Mouse (Mus musculus) intestine, embryonic 16.5 days (tissue): ENCODE measurements around the gene Chchd5. TPM values are rescaled to one million over a fixed set of nuclear protein-coding genes. Genes with fewer than 3 reads are reported as not detected.

Source experiments
- ATAC-seq: fragments of 200-750 bp; cut with Nextera tagmentation; 2 replicates; pipeline ENCODE4 v1.8.0; 2017; ENCODE audit warnings: moderate TSS enrichment, moderate library complexity
- H3K27ac ChIP-seq: fragments of 300-500 bp; sonication (generic); 2 replicates; pipeline ENCODE4 v1.5.1; 2014; ENCODE audit warnings: mild to moderate bottlenecking, low read length
- H3K27me3 ChIP-seq: fragments of 300-500 bp; sonication (generic); replicated peaks from 2 replicates; pipeline ENCODE4 v1.6.1; 2014; ENCODE audit warnings: low read length, control low read depth, mixed read lengths; ENCODE audit not compliant: control insufficient read depth, insufficient read depth
- H3K36me3 ChIP-seq: fragments of 300-500 bp; sonication (generic); 2 replicates; pipeline ENCODE4 v1.6.1; 2014; ENCODE audit warnings: low read length, control low read depth; ENCODE audit not compliant: control insufficient read depth, insufficient read depth
- H3K4me1 ChIP-seq: fragments of 300-500 bp; sonication (generic); 2 replicates; pipeline ENCODE4 v1.6.1; 2014; ENCODE audit warnings: low read length, control low read depth, mixed read lengths; ENCODE audit not compliant: control insufficient read depth, insufficient read depth
- H3K4me2 ChIP-seq: fragments of 300-500 bp; sonication (generic); 2 replicates; pipeline ENCODE4 v1.6.1; 2014; ENCODE audit warnings: low read depth, low read length, control low read depth
- H3K4me3 ChIP-seq: fragments of 300-500 bp; sonication (generic); 2 replicates; pipeline ENCODE4 v1.5.1; 2014; ENCODE audit warnings: mild to moderate bottlenecking, low read length
- H3K9ac ChIP-seq: fragments of 300-500 bp; sonication (generic); 2 replicates; pipeline ENCODE4 v1.6.1; 2014; ENCODE audit warnings: low read depth, low read length
- H3K9me3 ChIP-seq: fragments of 300-500 bp; sonication (generic); 2 replicates; pipeline ENCODE4 v1.6.1; 2016; ENCODE audit warnings: low read length, control low read depth; ENCODE audit not compliant: control insufficient read depth
- WGBS: fragments of 180-500 bp; shearing (Covaris S2); extraction: QIAGEN DNeasy Blood & Tissue Kit; methylation state at CpG from one replicate; pipeline ENCODE4 v1.1.7; 2014; 5-methylcytosine and 5-hydroxymethylcytosine counted together
- polyA plus RNA-seq: library from polyadenylated mRNA; unstranded; fragments of >200 nt; fragmentation: Nextera tagmentation; extraction: Ambion mirVana; gene quantifications from 2 replicates; pipeline ENCODE4 v1.2.1, GENCODE M21; 2015

Gene Chchd5
- polyA plus RNA-seq, 1 experiment from 2014 or later: 23.8 TPM

DNA sequence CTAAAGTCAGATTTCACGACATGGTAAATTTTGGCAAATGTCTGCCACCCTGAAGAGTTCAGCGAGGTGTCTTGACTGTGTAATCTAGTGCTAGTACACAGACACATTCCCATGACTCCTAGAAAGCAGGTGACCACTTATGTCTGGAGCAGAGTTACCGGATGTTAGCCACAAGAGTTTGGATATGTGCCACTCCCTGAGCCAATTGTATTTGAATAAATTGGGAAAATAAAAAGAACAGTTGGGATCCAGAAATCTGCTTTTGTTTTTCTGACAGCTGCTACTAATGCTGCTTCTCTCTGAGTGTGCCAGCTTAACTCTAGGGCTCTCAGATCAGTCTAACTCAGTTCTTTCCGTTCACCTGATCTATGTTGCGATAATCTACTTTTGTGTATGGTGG is 16.6 kb upstream of the Chchd5 start:
- H3K36me3 ChIP-seq: peaks cover 27% of the 10 kb centered on the region
- H3K9me3 ChIP-seq: no peaks in the 10 kb centered on the region
- 95% methylated on average over 5 of the region's 5 CpGs for WGBS
- H3K4me3 ChIP-seq: no peak overlapping the region
- no peaks in the 10 kb centered on the region for H3K4me1 ChIP-seq
- H3K4me2 ChIP-seq: no peak overlapping the region
- no peak for ATAC-seq
- no peak overlapping the region for H3K9ac ChIP-seq
- H3K27me3 ChIP-seq: no peaks in the 10 kb centered on the region
- no peak overlapping the region for H3K27ac ChIP-seq

DNA sequence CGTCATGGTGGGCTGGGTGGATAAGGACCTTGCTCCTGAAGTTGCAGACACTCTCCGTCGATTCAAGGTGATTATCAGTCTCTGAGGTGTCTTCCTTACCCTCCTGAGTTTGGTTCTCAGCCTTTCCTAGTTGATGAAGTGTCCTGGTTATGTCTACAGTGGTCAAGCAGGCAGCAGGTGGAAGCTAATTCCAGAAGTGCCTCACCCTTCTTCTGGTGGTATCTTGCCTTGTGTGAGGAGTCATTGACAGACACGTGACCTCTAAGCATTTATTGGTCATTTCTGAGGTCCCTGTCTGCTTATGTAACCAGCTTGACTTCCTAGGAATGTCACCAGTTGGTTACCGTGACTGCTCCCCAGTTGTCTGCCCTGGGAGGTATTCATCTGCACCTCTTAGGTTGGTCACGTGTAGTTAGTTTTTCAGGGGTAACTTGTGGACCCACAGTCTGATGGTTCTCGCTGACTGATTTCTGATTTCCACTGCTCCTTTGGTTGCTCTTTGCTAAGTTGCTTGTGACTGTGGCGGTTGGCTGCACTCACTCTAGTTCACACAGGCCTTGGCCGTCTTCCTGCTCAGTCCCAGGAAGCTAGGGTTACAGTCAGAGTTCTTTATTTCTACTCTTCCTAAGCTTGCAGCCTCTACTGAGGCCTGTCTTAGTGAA is 13.7 kb upstream of the Chchd5 start:
- WGBS: 91% methylated on average over 9 of the region's 9 CpGs

DNA sequence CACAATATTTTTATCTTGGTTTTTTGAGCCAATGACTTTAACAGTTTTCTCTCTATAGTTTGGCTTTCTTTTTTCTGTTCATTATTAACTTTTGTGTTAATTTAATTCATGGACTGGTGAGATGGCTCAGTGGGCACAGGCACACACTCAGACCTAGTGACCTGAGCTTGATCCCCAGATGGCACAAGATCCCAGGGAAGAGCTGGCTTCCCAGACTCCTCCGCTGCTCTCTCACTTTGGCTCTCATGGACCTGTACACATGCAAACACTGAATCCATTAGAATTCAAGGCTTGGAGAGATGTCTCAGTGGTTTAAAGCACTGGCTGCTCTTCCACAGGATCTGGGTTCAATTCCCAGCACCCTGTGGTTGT is 13.1 kb upstream of the Chchd5 start:
- Histone ChIP-seq H3K4me1 (no peaks in the 10 kb centered on the region), H3K27ac (no peak overlapping the region), H3K9ac (no peak overlapping the region), H3K4me2 (no peak overlapping the region), H3K36me3 (peaks cover 39% of the 10 kb centered on the region), H3K27me3 (no peaks in the 10 kb centered on the region), H3K4me3 (no peak overlapping the region), H3K9me3 (no peaks in the 10 kb centered on the region)
- 100% methylated on average over 1 of the region's 1 CpGs for WGBS
- no peak for ATAC-seq

More for the DNA sequence above, 13.7 kb upstream of the Chchd5 start:
- Histone ChIP-seq H3K27ac (no peak overlapping the region), H3K9me3 (no peaks in the 10 kb centered on the region), H3K4me3 (no peak overlapping the region), H3K36me3 (peaks cover 34% of the 10 kb centered on the region), H3K27me3 (no peaks in the 10 kb centered on the region), H3K4me1 (no peaks in the 10 kb centered on the region), H3K9ac (no peak overlapping the region), H3K4me2 (no peak overlapping the region)
- no peak for ATAC-seq

DNA sequence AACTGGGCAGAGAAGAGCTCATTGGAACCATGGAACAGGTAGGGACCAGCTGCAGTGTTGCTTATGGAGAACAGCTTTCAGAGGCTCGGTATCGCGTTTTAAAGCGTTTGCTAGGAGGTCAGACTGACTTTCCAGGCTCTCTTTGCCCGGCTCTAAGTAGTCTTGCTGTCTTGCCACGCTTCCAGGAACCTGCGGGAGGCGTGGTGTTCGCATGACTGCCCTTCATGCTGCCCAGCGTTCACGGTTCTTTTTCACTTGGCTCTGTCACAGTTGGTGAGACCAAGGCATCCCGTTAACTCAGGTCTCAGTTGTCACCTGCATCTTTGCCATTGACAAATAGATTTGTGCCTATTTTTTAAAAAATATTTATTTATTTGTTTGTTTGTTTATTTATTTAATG is 11.4 kb upstream of the Chchd5 start:
- Histone ChIP-seq H3K9ac (no peak overlapping the region), H3K36me3 (peaks cover 48% of the 10 kb centered on the region), H3K27me3 (no peaks in the 10 kb centered on the region), H3K27ac (no peak overlapping the region), H3K4me1 (no peaks in the 10 kb centered on the region), H3K4me3 (no peak overlapping the region), H3K9me3 (no peaks in the 10 kb centered on the region), H3K4me2 (no peak overlapping the region)
- ATAC-seq: no peak
- WGBS: 95% methylated on average over 12 of the region's 12 CpGs

DNA sequence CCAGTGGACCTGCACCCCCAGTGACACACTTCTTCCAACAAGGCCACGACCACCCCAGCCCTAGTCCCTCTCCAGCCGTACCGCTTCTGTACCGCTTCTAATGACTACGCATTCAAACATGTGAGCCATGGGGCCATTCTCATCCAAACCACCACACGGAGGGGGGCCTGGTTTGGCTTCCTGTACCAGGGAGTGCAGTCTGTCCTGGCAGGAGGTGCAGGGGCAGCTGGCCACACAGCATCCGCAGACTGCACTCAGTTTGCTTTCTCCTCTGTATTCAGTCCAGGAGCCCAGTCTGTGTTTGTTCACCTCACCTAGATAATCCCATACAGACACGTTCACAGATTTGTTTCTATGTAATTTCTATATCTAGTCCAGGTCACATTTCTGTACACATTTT is 7.5 kb upstream of the Chchd5 start:
- Histone ChIP-seq H3K4me1 (no peaks in the 10 kb centered on the region), H3K36me3 (peaks cover 46% of the 10 kb centered on the region), H3K4me3 (no peak overlapping the region), H3K27me3 (no peaks in the 10 kb centered on the region), H3K4me2 (no peak overlapping the region), H3K27ac (no peak overlapping the region), H3K9ac (no peak overlapping the region), H3K9me3 (no peaks in the 10 kb centered on the region)
- no peak for ATAC-seq
- WGBS: 93% methylated on average over 8 of the region's 8 CpGs

DNA sequence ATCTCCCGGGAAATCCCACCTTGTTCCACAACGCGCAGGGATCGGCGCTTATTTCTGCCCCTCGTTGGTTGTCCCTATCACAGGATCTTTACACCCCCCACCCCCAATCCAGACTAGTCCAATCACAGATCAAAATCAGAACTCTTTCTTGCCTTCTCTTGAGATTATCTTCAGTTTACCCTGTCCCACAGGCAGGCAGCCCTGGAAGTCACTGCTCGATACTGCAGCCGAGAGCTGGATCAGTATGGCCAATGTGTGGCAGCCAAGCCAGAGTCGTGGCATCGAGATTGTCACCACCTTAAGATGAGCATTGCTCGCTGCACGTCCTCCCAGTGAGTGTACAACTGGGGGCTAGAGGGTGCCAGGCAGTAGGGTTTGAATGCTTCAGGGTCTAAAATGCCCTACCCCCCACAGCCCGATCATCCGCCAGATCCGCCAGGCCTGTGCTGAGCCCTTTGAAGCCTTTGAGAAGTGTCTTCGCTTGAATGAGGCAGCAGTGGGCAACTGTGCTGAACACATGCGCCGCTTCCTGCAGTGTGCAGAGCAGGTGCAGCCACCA is 566 bp downstream of the Chchd5 start:
- no peaks in the 10 kb centered on the region for H3K27me3 ChIP-seq
- H3K9ac ChIP-seq: peak overlapping the region; percentile 74
- H3K4me2 ChIP-seq: peak overlapping the region; percentile 81
- peaks cover 4% of the 10 kb centered on the region; the same call in 1 of the 2 replicates for H3K9me3 ChIP-seq
- peak; percentile 54 for ATAC-seq
- 35% methylated on average over 18 of the region's 18 CpGs for WGBS
- peaks cover 26% of the 10 kb centered on the region for H3K36me3 ChIP-seq
- H3K4me3 ChIP-seq: peak overlapping the region; percentile 78
- peaks cover 12% of the 10 kb centered on the region for H3K4me1 ChIP-seq
- H3K27ac ChIP-seq: peak overlapping the region; percentile 85

DNA sequence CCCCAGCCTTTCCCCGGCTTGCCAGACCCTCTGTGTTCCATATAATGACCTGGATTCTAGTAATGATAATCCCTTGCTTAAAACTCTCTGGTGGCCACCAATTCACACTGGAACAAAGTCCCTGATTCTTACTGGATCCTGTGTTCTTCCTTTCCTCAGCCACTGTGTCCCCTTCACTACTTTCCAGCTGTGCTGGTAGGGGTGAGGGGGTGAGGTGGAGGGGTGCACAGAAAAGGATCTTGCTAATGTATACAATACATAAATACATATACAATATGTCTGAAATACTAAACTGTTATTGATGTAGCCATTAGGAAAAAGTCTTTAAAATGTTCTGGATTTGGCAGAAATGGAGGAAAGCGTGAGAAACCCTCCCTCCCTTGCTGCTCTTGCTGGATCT is 1.3 kb downstream of the Chchd5 start:
- Histone ChIP-seq H3K4me3 (no peak overlapping the region), H3K27me3 (no peaks in the 10 kb centered on the region), H3K36me3 (peaks cover 20% of the 10 kb centered on the region), H3K4me1 (peaks cover 12% of the 10 kb centered on the region), H3K9me3 (peaks cover 4% of the 10 kb centered on the region; the same call in 1 of the 2 replicates), H3K27ac (no peak overlapping the region), H3K4me2 (peak overlapping the region; percentile 81; the same call in 1 of the 2 replicates), H3K9ac (no peak overlapping the region)
- ATAC-seq: no peak
- WGBS: 93% methylated on average over 2 of the region's 2 CpGs

DNA sequence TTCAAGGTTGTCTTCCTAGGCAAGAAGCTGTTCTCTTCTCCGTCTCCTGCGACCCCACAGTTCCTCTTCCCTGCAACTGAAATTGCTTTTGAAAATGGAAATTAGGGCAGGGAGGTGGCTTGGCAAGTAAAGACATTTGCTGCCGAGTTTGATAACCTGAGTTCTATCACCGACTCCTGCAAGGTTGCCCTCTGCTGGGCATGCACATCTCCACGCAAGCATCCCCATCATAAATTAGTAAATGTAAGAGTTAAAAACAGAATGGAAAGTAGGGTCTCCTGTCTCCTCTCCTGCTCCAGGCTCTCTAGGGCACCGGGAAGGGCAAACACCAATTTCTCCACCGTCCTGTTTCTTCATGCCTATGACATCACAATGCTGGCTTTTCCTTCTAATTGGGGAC is 2.7 kb downstream of the Chchd5 start:
- Histone ChIP-seq H3K4me3 (no peak overlapping the region), H3K36me3 (peaks cover 17% of the 10 kb centered on the region), H3K27me3 (no peaks in the 10 kb centered on the region), H3K4me1 (peaks cover 12% of the 10 kb centered on the region), H3K9me3 (peaks cover 4% of the 10 kb centered on the region; the same call in 1 of the 2 replicates), H3K27ac (no peak overlapping the region), H3K4me2 (no peak overlapping the region), H3K9ac (no peak overlapping the region)
- WGBS: 94% methylated on average over 7 of the region's 7 CpGs
- ATAC-seq: no peak

DNA sequence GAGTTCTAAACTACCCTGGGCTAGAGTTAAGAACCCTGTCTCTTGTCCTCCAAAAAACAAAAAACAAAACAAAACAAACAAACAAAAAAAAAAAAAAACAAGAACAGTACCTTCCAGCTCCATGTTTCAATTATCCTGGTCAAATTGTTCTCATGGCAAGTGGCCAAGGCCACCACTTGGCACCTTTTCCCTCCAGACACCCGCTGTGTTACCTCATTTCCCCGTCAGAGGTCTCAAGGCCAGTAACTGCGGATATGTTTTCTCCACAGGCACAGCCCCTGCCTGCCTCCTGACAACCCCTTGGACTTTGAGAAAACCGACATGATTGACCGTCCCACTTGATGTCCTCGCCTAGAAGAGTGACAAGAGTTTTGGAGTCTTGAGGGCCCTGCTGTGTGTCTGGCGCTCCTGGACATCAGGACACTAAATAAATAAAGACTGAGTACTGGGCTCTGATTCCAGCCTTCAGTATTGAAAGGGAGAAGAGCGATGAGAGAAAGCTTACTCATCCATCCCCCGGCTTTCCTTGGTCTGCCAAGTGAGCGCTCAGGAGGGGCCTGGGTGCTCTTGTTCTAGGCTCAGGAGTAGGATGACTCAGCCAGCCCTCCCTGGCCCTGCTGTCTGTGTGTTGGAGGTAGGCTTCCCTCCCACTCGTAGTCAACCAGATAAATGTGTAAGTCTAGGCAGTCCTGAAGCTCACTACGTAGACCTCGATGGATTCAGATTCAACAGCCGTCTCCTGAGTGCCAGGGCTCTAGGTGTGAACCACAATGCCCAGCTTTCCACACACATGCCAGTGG is 3.7 kb downstream of the Chchd5 start:
- no peaks in the 10 kb centered on the region for H3K27me3 ChIP-seq
- ATAC-seq: no peak
- no peak overlapping the region for H3K4me3 ChIP-seq
- H3K4me2 ChIP-seq: no peak overlapping the region
- no peak overlapping the region for H3K9ac ChIP-seq
- peaks cover 12% of the 10 kb centered on the region for H3K4me1 ChIP-seq
- no peak overlapping the region for H3K27ac ChIP-seq
- peaks cover 17% of the 10 kb centered on the region for H3K36me3 ChIP-seq
- WGBS: 96% methylated on average over 14 of the region's 14 CpGs
- H3K9me3 ChIP-seq: peaks cover 4% of the 10 kb centered on the region; the same call in 1 of the 2 replicates
